Mouse (Mus musculus): ENCODE measurements around the gene Hspe1. TPM values are rescaled to one million over a fixed set of nuclear protein-coding genes. Genes with fewer than 3 reads are reported as not detected.
A peak's percentile ranks its signal among the peaks of the same experiment; 100 is the strongest.
"Not testable (repeated sequence)": the region's sequence is repeated elsewhere in the genome, so short reads cannot be mapped to it uniquely, and the experiment has no call there.

The Hspe1 gene
- polyA plus RNA-seq, 1 experiment from 2014 or later: 599 TPM

GRCm38 (mm10) chr1:55053005-55053404, 34.9 kb upstream of the Hspe1 start:
- H3K9ac ChIP-seq (replicated peaks; ENCODE audit: low read length): peak overlapping the region; percentile 68
- under 1% methylated on average over 38 of the region's 42 CpGs for whole genome bisulfite sequencing
- H3K36me3 ChIP-seq (replicated peaks; ENCODE audit: control insufficient read depth, insufficient read depth, low read depth, low read length): no peaks in the 10 kb centered on the region
- H3K4me1 ChIP-seq (ENCODE audit: control insufficient read depth, insufficient read depth, low read length): peaks cover 3% of the 10 kb centered on the region; the same call in 1 of the 2 replicates
- peak; percentile 58 for DNase-seq (ENCODE audit: low spot score)
- ATAC-seq (replicated peaks; ENCODE audit: insufficient number of reproducible peaks, low FRiP score, low TSS enrichment, low read depth): peak; percentile 62
- H3K4me2 ChIP-seq (ENCODE audit: low read depth, low read length): peak overlapping the region; percentile 52
- H3K27me3 ChIP-seq (ENCODE audit: control insufficient read depth, insufficient read depth, low read length): no peaks in the 10 kb centered on the region
- H3K27ac ChIP-seq (replicated peaks; ENCODE audit: low read depth, low read length): peak overlapping the region; percentile 59; the same call in 1 of the 2 replicates
- H3K4me3 ChIP-seq (ENCODE audit: low read depth, low read length): peak overlapping the region; percentile 92
- H3K9me3 ChIP-seq (replicated peaks; ENCODE audit: control insufficient read depth, low read length): no peaks in the 10 kb centered on the region

GRCm38 (mm10) chr1:55053596-55053995, 34.3 kb upstream of the Hspe1 start:
- Histone ChIP-seq H3K36me3 (replicated peaks; ENCODE audit: control insufficient read depth, insufficient read depth, low read depth, low read length) (no peaks in the 10 kb centered on the region), H3K4me1 (ENCODE audit: control insufficient read depth, insufficient read depth, low read length) (peaks cover 3% of the 10 kb centered on the region; the same call in 1 of the 2 replicates), H3K27ac (replicated peaks; ENCODE audit: low read depth, low read length) (no peak overlapping the region), H3K27me3 (ENCODE audit: control insufficient read depth, insufficient read depth, low read length) (no peaks in the 10 kb centered on the region), H3K4me2 (ENCODE audit: low read depth, low read length) (peak overlapping the region; percentile 52; the same call in 1 of the 2 replicates), H3K9ac (replicated peaks; ENCODE audit: low read length) (peak overlapping the region; percentile 68; the same call in 1 of the 2 replicates), H3K4me3 (ENCODE audit: low read depth, low read length) (peak overlapping the region; percentile 92; the same call in 1 of the 2 replicates), H3K9me3 (replicated peaks; ENCODE audit: control insufficient read depth, low read length) (no peaks in the 10 kb centered on the region)
- ATAC-seq (replicated peaks; ENCODE audit: insufficient number of reproducible peaks, low FRiP score, low TSS enrichment, low read depth) (no peak), DNase-seq (ENCODE audit: low spot score) (no peak)
- WGBS: 70% methylated on average over 4 of the region's 4 CpGs

GRCm38 (mm10) chr1:55055322-55056115, 32.4 kb upstream of the Hspe1 start:
- H3K4me2 ChIP-seq (ENCODE audit: low read depth, low read length): no peak overlapping the region
- H3K27ac ChIP-seq (replicated peaks; ENCODE audit: low read depth, low read length): no peak overlapping the region
- 71% methylated on average over 5 of the region's 5 CpGs for WGBS
- DNase-seq (ENCODE audit: low spot score) (no peak), ATAC-seq (replicated peaks; ENCODE audit: insufficient number of reproducible peaks, low FRiP score, low TSS enrichment, low read depth) (no peak)
- no peaks in the 10 kb centered on the region for H3K9me3 ChIP-seq (replicated peaks; ENCODE audit: control insufficient read depth, low read length)
- H3K27me3 ChIP-seq (ENCODE audit: control insufficient read depth, insufficient read depth, low read length): no peaks in the 10 kb centered on the region
- H3K36me3 ChIP-seq (replicated peaks; ENCODE audit: control insufficient read depth, insufficient read depth, low read depth, low read length): no peaks in the 10 kb centered on the region
- H3K9ac ChIP-seq (replicated peaks; ENCODE audit: low read length): no peak overlapping the region
- no peak overlapping the region for H3K4me3 ChIP-seq (ENCODE audit: low read depth, low read length)
- H3K4me1 ChIP-seq (ENCODE audit: control insufficient read depth, insufficient read depth, low read length): peaks cover 3% of the 10 kb centered on the region; the same call in 1 of the 2 replicates

GRCm38 (mm10) chr1:55058383-55058782, 29.5 kb upstream of the Hspe1 start:
- H3K4me2 ChIP-seq (ENCODE audit: low read depth, low read length); H3K4me1 ChIP-seq (ENCODE audit: control insufficient read depth, insufficient read depth, low read length); H3K27ac ChIP-seq (replicated peaks; ENCODE audit: low read depth, low read length); H3K9ac ChIP-seq (replicated peaks; ENCODE audit: low read length); DNase-seq (ENCODE audit: low spot score); H3K36me3 ChIP-seq (replicated peaks; ENCODE audit: control insufficient read depth, insufficient read depth, low read depth, low read length); H3K27me3 ChIP-seq (ENCODE audit: control insufficient read depth, insufficient read depth, low read length); H3K4me3 ChIP-seq (ENCODE audit: low read depth, low read length); ATAC-seq (replicated peaks; ENCODE audit: insufficient number of reproducible peaks, low FRiP score, low TSS enrichment, low read depth); H3K9me3 ChIP-seq (replicated peaks; ENCODE audit: control insufficient read depth, low read length): not testable (repeated sequence)
- 92% methylated on average over 2 of the region's 3 CpGs for WGBS

- H3K27ac ChIP-seq (replicated peaks; ENCODE audit: low read depth, low read length): no peak overlapping the region
- no peak overlapping the region for H3K4me2 ChIP-seq (ENCODE audit: low read depth, low read length)
- no peak for ATAC-seq (replicated peaks; ENCODE audit: insufficient number of reproducible peaks, low FRiP score, low TSS enrichment, low read depth)
- no peaks in the 10 kb centered on the region for H3K9me3 ChIP-seq (replicated peaks; ENCODE audit: control insufficient read depth, low read length)
- no peaks in the 10 kb centered on the region for H3K36me3 ChIP-seq (replicated peaks; ENCODE audit: control insufficient read depth, insufficient read depth, low read depth, low read length)
- H3K4me3 ChIP-seq (ENCODE audit: low read depth, low read length): no peak overlapping the region
- H3K27me3 ChIP-seq (ENCODE audit: control insufficient read depth, insufficient read depth, low read length): no peaks in the 10 kb centered on the region
- H3K4me1 ChIP-seq (ENCODE audit: control insufficient read depth, insufficient read depth, low read length): no peaks in the 10 kb centered on the region
- no peak for DNase-seq (ENCODE audit: low spot score)
- H3K9ac ChIP-seq (replicated peaks; ENCODE audit: low read length): no peak overlapping the region
- WGBS: 91% methylated on average over 5 of the region's 5 CpGs
Observed at GRCm38 (mm10) chr1:55061099-55061498, 26.8 kb upstream of the Hspe1 start.

DNA sequence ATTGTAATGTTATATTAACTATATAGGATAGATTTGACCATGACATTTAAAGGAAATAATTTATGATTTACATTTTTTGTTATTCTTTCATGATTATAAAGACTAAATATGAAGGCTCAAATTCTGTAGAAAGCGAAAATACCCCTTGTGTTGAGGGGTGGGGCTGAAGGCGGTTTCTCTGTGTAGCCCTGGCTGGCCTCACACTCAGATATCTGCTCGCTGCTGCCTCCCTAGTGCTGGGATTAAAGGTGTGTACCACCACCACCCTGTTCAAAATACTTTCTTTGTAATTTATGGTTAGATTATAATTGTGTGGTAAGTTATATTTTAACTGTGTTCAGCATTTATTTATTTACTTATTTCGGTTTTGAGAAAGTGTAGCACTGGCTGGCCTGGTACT, 26.2 kb upstream of the Hspe1 start:
- Histone ChIP-seq H3K9ac (replicated peaks; ENCODE audit: low read length) (no peak overlapping the region), H3K4me1 (ENCODE audit: control insufficient read depth, insufficient read depth, low read length) (no peaks in the 10 kb centered on the region), H3K4me3 (ENCODE audit: low read depth, low read length) (no peak overlapping the region), H3K4me2 (ENCODE audit: low read depth, low read length) (no peak overlapping the region), H3K27ac (replicated peaks; ENCODE audit: low read depth, low read length) (no peak overlapping the region), H3K9me3 (replicated peaks; ENCODE audit: control insufficient read depth, low read length) (no peaks in the 10 kb centered on the region), H3K36me3 (replicated peaks; ENCODE audit: control insufficient read depth, insufficient read depth, low read depth, low read length) (no peaks in the 10 kb centered on the region), H3K27me3 (ENCODE audit: control insufficient read depth, insufficient read depth, low read length) (no peaks in the 10 kb centered on the region)
- WGBS: 91% methylated on average over 4 of the region's 4 CpGs
- no peak for DNase-seq (ENCODE audit: low spot score)
- ATAC-seq (replicated peaks; ENCODE audit: insufficient number of reproducible peaks, low FRiP score, low TSS enrichment, low read depth): no peak

DNA sequence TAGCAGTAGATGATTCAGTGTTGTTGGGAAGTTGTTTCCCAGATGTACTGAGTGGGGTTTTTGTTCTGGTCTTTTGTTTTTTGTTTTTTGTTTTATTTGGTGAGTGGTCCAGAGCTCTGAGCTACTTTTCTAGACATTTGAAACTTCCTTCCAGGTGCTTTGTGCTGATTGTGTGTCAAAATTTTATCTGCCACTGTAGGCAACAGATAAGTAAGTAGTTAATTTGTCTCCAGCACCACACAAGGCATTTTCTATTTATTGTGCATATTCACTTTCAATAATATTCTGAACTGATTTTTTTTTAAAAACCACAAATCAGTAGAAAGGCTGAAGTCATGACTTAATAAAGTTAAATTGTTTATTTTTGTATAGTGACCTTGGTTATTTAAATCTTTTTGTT, 15.6 kb upstream of the Hspe1 start:
- H3K4me3 ChIP-seq (ENCODE audit: low read depth, low read length); H3K4me1 ChIP-seq (ENCODE audit: control insufficient read depth, insufficient read depth, low read length); H3K9ac ChIP-seq (replicated peaks; ENCODE audit: low read length); H3K27ac ChIP-seq (replicated peaks; ENCODE audit: low read depth, low read length); H3K4me2 ChIP-seq (ENCODE audit: low read depth, low read length); H3K9me3 ChIP-seq (replicated peaks; ENCODE audit: control insufficient read depth, low read length); ATAC-seq (replicated peaks; ENCODE audit: insufficient number of reproducible peaks, low FRiP score, low TSS enrichment, low read depth); H3K36me3 ChIP-seq (replicated peaks; ENCODE audit: control insufficient read depth, insufficient read depth, low read depth, low read length); H3K27me3 ChIP-seq (ENCODE audit: control insufficient read depth, insufficient read depth, low read length); DNase-seq (ENCODE audit: low spot score): not testable (repeated sequence)

GRCm38 (mm10) chr1:55074757-55075156, 13.2 kb upstream of the Hspe1 start:
- ATAC-seq (replicated peaks; ENCODE audit: insufficient number of reproducible peaks, low FRiP score, low TSS enrichment, low read depth) (no peak), DNase-seq (ENCODE audit: low spot score) (no peak)
- H3K36me3 ChIP-seq (replicated peaks; ENCODE audit: control insufficient read depth, insufficient read depth, low read depth, low read length): peaks cover 10% of the 10 kb centered on the region
- no peaks in the 10 kb centered on the region for H3K9me3 ChIP-seq (replicated peaks; ENCODE audit: control insufficient read depth, low read length)
- H3K4me3 ChIP-seq (ENCODE audit: low read depth, low read length): no peak overlapping the region
- WGBS: 39% methylated on average over 2 of the region's 2 CpGs
- no peak overlapping the region for H3K27ac ChIP-seq (replicated peaks; ENCODE audit: low read depth, low read length)
- H3K9ac ChIP-seq (replicated peaks; ENCODE audit: low read length): no peak overlapping the region
- no peaks in the 10 kb centered on the region for H3K4me1 ChIP-seq (ENCODE audit: control insufficient read depth, insufficient read depth, low read length)
- no peaks in the 10 kb centered on the region for H3K27me3 ChIP-seq (ENCODE audit: control insufficient read depth, insufficient read depth, low read length)
- H3K4me2 ChIP-seq (ENCODE audit: low read depth, low read length): no peak overlapping the region
